Mouse (Mus musculus): ENCODE results near the gene Bcl6. TPM values are rescaled to one million over a fixed set of nuclear protein-coding genes. Genes with fewer than 3 reads are reported as not detected.

The Bcl6 gene
- total and polyA plus RNA-seq, 2 experiments from 2014 or later: 0.25 to 2.8 TPM

GRCm38 (mm10) chr16:23990161-23990970, 1.7 kb upstream of the Bcl6 start:
- H3K27ac ChIP-seq (ENCODE audit: low read depth): peak overlapping the region; percentile 100
- no peaks in the 10 kb centered on the region for H3K36me3 ChIP-seq (replicated peaks; ENCODE audit: control insufficient read depth, insufficient read depth, low read length)
- WGBS: 46% methylated on average over 11 of the region's 11 CpGs
- no peaks in the 10 kb centered on the region for H3K9me3 ChIP-seq (replicated peaks; ENCODE audit: control insufficient read depth, low read length)
- DNase-seq (ENCODE audit: low spot score): peak; percentile 22
- no peak for ATAC-seq (ENCODE audit: insufficient read depth, low read depth)
- H3K4me2 ChIP-seq (ENCODE audit: low read depth, low read length): peak overlapping the region; percentile 97
- peak overlapping the region; percentile 76 for H3K4me3 ChIP-seq (ENCODE audit: low read depth, low read length)
- H3K4me1 ChIP-seq (ENCODE audit: control insufficient read depth, insufficient read depth): peaks cover 16% of the 10 kb centered on the region
- no peaks in the 10 kb centered on the region for H3K27me3 ChIP-seq (ENCODE audit: control insufficient read depth, insufficient read depth, low read length)
- peak overlapping the region; percentile 99 for H3K9ac ChIP-seq (replicated peaks; ENCODE audit: low read depth, low read length)
- no peak for TF ChIP-seq EP300 (IDR thresholded peaks at IDR 0.05; ENCODE audit: low read depth)
- TF ChIP-seq CTCF (IDR thresholded peaks at IDR 0.05; ENCODE audit: low read depth): no peak

- H3K4me1 ChIP-seq (ENCODE audit: control insufficient read depth, insufficient read depth): peaks cover 16% of the 10 kb centered on the region
- no peaks in the 10 kb centered on the region for H3K27me3 ChIP-seq (ENCODE audit: control insufficient read depth, insufficient read depth, low read length)
- H3K9ac ChIP-seq (replicated peaks; ENCODE audit: low read depth, low read length): peak overlapping the region; percentile 99
- H3K4me3 ChIP-seq (ENCODE audit: low read depth, low read length): peak overlapping the region; percentile 76
- ATAC-seq (ENCODE audit: insufficient read depth, low read depth) (peak; percentile 63), DNase-seq (ENCODE audit: low spot score) (peak; percentile 86)
- peak overlapping the region; percentile 97 for H3K4me2 ChIP-seq (ENCODE audit: low read depth, low read length)
- WGBS: 3% methylated on average over 25 of the region's 25 CpGs
- H3K36me3 ChIP-seq (replicated peaks; ENCODE audit: control insufficient read depth, insufficient read depth, low read length): no peaks in the 10 kb centered on the region
- no peak for TF ChIP-seq CTCF (IDR thresholded peaks at IDR 0.05; ENCODE audit: low read depth)
- TF ChIP-seq EP300 (IDR thresholded peaks at IDR 0.05; ENCODE audit: low read depth): no peak
- H3K9me3 ChIP-seq (replicated peaks; ENCODE audit: control insufficient read depth, low read length): no peaks in the 10 kb centered on the region
- H3K27ac ChIP-seq (ENCODE audit: low read depth): peak overlapping the region; percentile 100
These were observed 833 bp upstream of the Bcl6 start for GRCm38 (mm10) chr16:23989209-23990160.

- 0% methylated on average over 12 of the region's 13 CpGs for WGBS
- Histone ChIP-seq H3K4me2 (ENCODE audit: low read depth, low read length) (peak overlapping the region; percentile 97), H3K4me3 (ENCODE audit: low read depth, low read length) (peak overlapping the region; percentile 76), H3K27me3 (ENCODE audit: control insufficient read depth, insufficient read depth, low read length) (no peaks in the 10 kb centered on the region), H3K36me3 (replicated peaks; ENCODE audit: control insufficient read depth, insufficient read depth, low read length) (no peaks in the 10 kb centered on the region), H3K9ac (replicated peaks; ENCODE audit: low read depth, low read length) (peak overlapping the region; percentile 99), H3K27ac (ENCODE audit: low read depth) (peak overlapping the region; percentile 100), H3K4me1 (ENCODE audit: control insufficient read depth, insufficient read depth) (peaks cover 19% of the 10 kb centered on the region), H3K9me3 (replicated peaks; ENCODE audit: control insufficient read depth, low read length) (no peaks in the 10 kb centered on the region)
- no peak for ATAC-seq (ENCODE audit: insufficient read depth, low read depth)
- TF ChIP-seq CTCF (IDR thresholded peaks at IDR 0.05; ENCODE audit: low read depth) (no peak), EP300 (IDR thresholded peaks at IDR 0.05; ENCODE audit: low read depth) (no peak)
- no peak for DNase-seq (ENCODE audit: low spot score)
These were observed 541 bp downstream of the Bcl6 start for GRCm38 (mm10) chr16:23988157-23988465.

- H3K9ac ChIP-seq (replicated peaks; ENCODE audit: low read depth, low read length): peak overlapping the region; percentile 99
- peak overlapping the region; percentile 100 for H3K27ac ChIP-seq (ENCODE audit: low read depth)
- WGBS: under 1% methylated on average over 62 of the region's 64 CpGs
These were observed 1.1 kb downstream of the Bcl6 start for GRCm38 (mm10) chr16:23987341-23988156.

GRCm38 (mm10) chr16:23986871-23987270, 1.8 kb downstream of the Bcl6 start:
- DNase-seq (ENCODE audit: low spot score): no peak
- 1% methylated on average over 17 of the region's 17 CpGs for WGBS
- peak overlapping the region; percentile 100 for H3K27ac ChIP-seq (ENCODE audit: low read depth)

More at GRCm38 (mm10) chr16:23987341-23988156, 1.1 kb downstream of the Bcl6 start:
- DNase-seq (ENCODE audit: low spot score) (no peak), ATAC-seq (ENCODE audit: insufficient read depth, low read depth) (no peak)
- Histone ChIP-seq H3K27me3 (ENCODE audit: control insufficient read depth, insufficient read depth, low read length) (no peaks in the 10 kb centered on the region), H3K4me3 (ENCODE audit: low read depth, low read length) (peak overlapping the region; percentile 76), H3K36me3 (replicated peaks; ENCODE audit: control insufficient read depth, insufficient read depth, low read length) (no peaks in the 10 kb centered on the region), H3K4me2 (ENCODE audit: low read depth, low read length) (peak overlapping the region; percentile 97), H3K4me1 (ENCODE audit: control insufficient read depth, insufficient read depth) (peaks cover 18% of the 10 kb centered on the region), H3K9me3 (replicated peaks; ENCODE audit: control insufficient read depth, low read length) (no peaks in the 10 kb centered on the region)
- TF ChIP-seq EP300 (IDR thresholded peaks at IDR 0.05; ENCODE audit: low read depth) (no peak), CTCF (IDR thresholded peaks at IDR 0.05; ENCODE audit: low read depth) (no peak)

More at GRCm38 (mm10) chr16:23986871-23987270, 1.8 kb downstream of the Bcl6 start:
- no peaks in the 10 kb centered on the region for H3K27me3 ChIP-seq (ENCODE audit: control insufficient read depth, insufficient read depth, low read length)
- H3K4me3 ChIP-seq (ENCODE audit: low read depth, low read length): peak overlapping the region; percentile 76
- TF ChIP-seq EP300 (IDR thresholded peaks at IDR 0.05; ENCODE audit: low read depth): no peak
- no peak for TF ChIP-seq CTCF (IDR thresholded peaks at IDR 0.05; ENCODE audit: low read depth)
- H3K4me1 ChIP-seq (ENCODE audit: control insufficient read depth, insufficient read depth): peaks cover 14% of the 10 kb centered on the region
- peak overlapping the region; percentile 97 for H3K4me2 ChIP-seq (ENCODE audit: low read depth, low read length)
- peak overlapping the region; percentile 99 for H3K9ac ChIP-seq (replicated peaks; ENCODE audit: low read depth, low read length)
- no peak for ATAC-seq (ENCODE audit: insufficient read depth, low read depth)
- H3K9me3 ChIP-seq (replicated peaks; ENCODE audit: control insufficient read depth, low read length): no peaks in the 10 kb centered on the region
- no peaks in the 10 kb centered on the region for H3K36me3 ChIP-seq (replicated peaks; ENCODE audit: control insufficient read depth, insufficient read depth, low read length)
